Comparison of ENCODE assay signal across 24 mouse cellular contexts in genomic region chr3:79073541-79074244, GRCm38 (mm10).
DNase-seq lines count a peak whose midpoint lies in the region; ATAC-seq and TF ChIP-seq lines count a peak whose summit lies in the region.
"Had no signal": no experiment of that assay in that cellular context is flagged by ENCODE, and none has a peak within 500 bp of the region (broad histone marks: within the 10 kb centered on the region; RNA-seq: fewer than 3 reads in every experiment).

No protein-coding gene starts in this region.

- H3K27me3 ChIP-seq in MEL (ENCODE audit: control insufficient read depth in 1 of 2, insufficient read depth in 2 of 2, low read length in 2 of 2), result no peaks in the 10 kb centered on the region
- H3K27me3 ChIP-seq in liver, embryonic 13.5 days, result no peaks in the 10 kb centered on the region
- no peaks in the 10 kb centered on the region for H3K27me3 ChIP-seq in liver, postnatal 0 days (ENCODE audit: insufficient read depth, low read length)
- H3K27me3 ChIP-seq: embryonic facial prominence, embryonic 15.5 days; heart, embryonic 15.5 days; hindbrain, embryonic 15.5 days had no signal

- no peak for TF ChIP-seq CTCF in MEL (IDR thresholded peaks at IDR 0.05 in 2 of 3, conservative IDR thresholded peaks at IDR 0.05 in 1 of 3; ENCODE audit: control insufficient read depth in 1 of 3, insufficient read depth in 1 of 3, low read depth in 2 of 3, low read length in 3 of 3, poor library complexity in 1 of 3, severe bottlenecking in 1 of 3)
- TF ChIP-seq CTCF in liver, postnatal 0 days (IDR thresholded peaks at IDR 0.05; ENCODE audit: low read depth), result no peak

- H3K9ac ChIP-seq in MEL (ENCODE audit: control insufficient read depth, low read depth, low read length, poor library complexity, severe bottlenecking), result no peak overlapping the region
- no peak overlapping the region for H3K9ac ChIP-seq in liver, embryonic 13.5 days
- H3K9ac ChIP-seq in liver, postnatal 0 days (replicated peaks), result no peak overlapping the region
- H3K9ac ChIP-seq: embryonic facial prominence, embryonic 15.5 days; heart, embryonic 15.5 days; hindbrain, embryonic 15.5 days had no signal

- DNase-seq in heart, adult 11 months, result peak; percentile 61
- no peak for DNase-seq in heart, postnatal 4 days
- peak; percentile 85 for DNase-seq in MEL (ENCODE audit: low read depth, low spot score)
- no peak for DNase-seq in liver, embryonic 13.5 days
- no peak for DNase-seq in liver, postnatal 0 days
- no peak for DNase-seq in thymus, postnatal 25 days
- no peak for DNase-seq in spleen, postnatal 36 days (ENCODE audit: low spot score in 2 of 2)
- DNase-seq: adrenal gland, adult 2 months; adrenal gland, postnatal 25 days; B cell, adult 2 months; cerebellum, adult 2 months; cerebellum, postnatal 10 days; gastrocnemius, postnatal 36 days; heart, adult 2 months; heart, postnatal 14 days had no signal

- TF ChIP-seq POLR2A in MEL (IDR thresholded peaks at IDR 0.05; ENCODE audit: control insufficient read depth in 1 of 2, insufficient read depth in 1 of 2, low read depth in 1 of 2, low read length in 2 of 2, poor library complexity in 1 of 2), result no peak

- peak; percentile 94 to 96 for TF ChIP-seq EP300 in MEL (IDR thresholded peaks at IDR 0.05; ENCODE audit: low read depth in 1 of 2, low read length in 2 of 2)
- peak; percentile 86 for TF ChIP-seq EP300 in liver, postnatal 0 days (IDR thresholded peaks at IDR 0.05; ENCODE audit: low read depth)

- H3K79me2 ChIP-seq in MEL (ENCODE audit: control insufficient read depth, insufficient read depth, low read length, poor library complexity), result no peaks in the 10 kb centered on the region

- peak overlapping the region; percentile 46; the same call in 1 of the 2 replicates for H3K27ac ChIP-seq in MEL (ENCODE audit: control insufficient read depth, low read depth, low read length)
- H3K27ac ChIP-seq in liver, embryonic 13.5 days, result no peak overlapping the region
- no peak overlapping the region for H3K27ac ChIP-seq in liver, postnatal 0 days (ENCODE audit: low read depth)
- H3K27ac ChIP-seq: embryonic facial prominence, embryonic 15.5 days; forebrain, embryonic 10.5 days; heart, adult 2 months; heart, embryonic 15.5 days; hindbrain, embryonic 10.5 days; hindbrain, embryonic 15.5 days had no signal

- WGBS in liver, embryonic 13.5 days (ENCODE audit: insufficient replicate concordance), result 36% methylated on average over 13 of the region's 13 CpGs
- 64% methylated on average over 13 of the region's 13 CpGs for WGBS in liver, postnatal 0 days (ENCODE audit: insufficient replicate concordance)

- H3K4me3 ChIP-seq in MEL (ENCODE audit: control insufficient read depth in 1 of 2, insufficient read depth in 1 of 2, low read depth in 2 of 2, low read length in 2 of 2), result peak overlapping the region in 1 of 2 experiments; percentile 12; a peak in 1 of 4 replicates
- no peak overlapping the region for H3K4me3 ChIP-seq in liver, embryonic 13.5 days (replicated peaks)
- no peak overlapping the region for H3K4me3 ChIP-seq in liver, postnatal 0 days (ENCODE audit: low read depth, low read length)
- H3K4me3 ChIP-seq: embryonic facial prominence, embryonic 15.5 days; erythroblast, embryonic 14.5 days; forebrain, embryonic 10.5 days; heart, adult 2 months; heart, embryonic 15.5 days; hindbrain, embryonic 10.5 days; hindbrain, embryonic 15.5 days had no signal

- peak; percentile 73; the same call in 1 of the 2 replicates for ATAC-seq in liver, embryonic 13.5 days (ENCODE audit: low read depth)
- ATAC-seq in liver, postnatal 0 days, result 0 out of 2 replicates have a peak, but pooled peaks have one; percentile 29
- no peak for ATAC-seq in inflammation-experienced regulatory T-cells, adult 6 months
- ATAC-seq: forebrain, embryonic 14.5 days had no signal

- TF ChIP-seq RAD21 in MEL (IDR thresholded peaks at IDR 0.05; ENCODE audit: low read depth, low read length), result no peak

- H3K4me2 ChIP-seq in liver, embryonic 13.5 days, result peak overlapping the region; percentile 34; the same call in 1 of the 2 replicates
- no peak overlapping the region for H3K4me2 ChIP-seq in liver, postnatal 0 days (ENCODE audit: low read depth, low read length)
- H3K4me2 ChIP-seq: embryonic facial prominence, embryonic 15.5 days; heart, embryonic 11.5 days; heart, embryonic 15.5 days; hindbrain, embryonic 15.5 days had no signal

- H3K4me1 ChIP-seq in MEL (ENCODE audit: control insufficient read depth in 1 of 2, insufficient read depth in 2 of 2, low read length in 2 of 2), result peaks cover 5 to 19% of the 10 kb centered on the region in 2 experiments
- peaks cover 24% of the 10 kb centered on the region for H3K4me1 ChIP-seq in liver, embryonic 13.5 days (replicated peaks)
- H3K4me1 ChIP-seq in liver, postnatal 0 days (ENCODE audit: insufficient read depth), result no peaks in the 10 kb centered on the region
- H3K4me1 ChIP-seq: embryonic facial prominence, embryonic 15.5 days; forebrain, embryonic 10.5 days; hindbrain, embryonic 10.5 days; hindbrain, embryonic 15.5 days had no signal

- H3K36me3 ChIP-seq in MEL (ENCODE audit: control insufficient read depth in 1 of 2, insufficient read depth in 2 of 2, low read length in 2 of 2), result peaks cover 0 to 20% of the 10 kb centered on the region in 2 experiments; a peak in 3 of 4 replicates
- no peaks in the 10 kb centered on the region; the same call in 1 of the 2 replicates for H3K36me3 ChIP-seq in liver, embryonic 13.5 days
- peaks cover 19% of the 10 kb centered on the region for H3K36me3 ChIP-seq in liver, postnatal 0 days (replicated peaks; ENCODE audit: insufficient read depth, low read length)

- no peaks in the 10 kb centered on the region for H3K9me3 ChIP-seq in MEL (replicated peaks; ENCODE audit: insufficient read depth, low read length)
- no peaks in the 10 kb centered on the region for H3K9me3 ChIP-seq in liver, embryonic 13.5 days (replicated peaks)
- no peaks in the 10 kb centered on the region for H3K9me3 ChIP-seq in liver, postnatal 0 days (ENCODE audit: low read length)
- H3K9me3 ChIP-seq: embryonic facial prominence, embryonic 15.5 days; forebrain, embryonic 10.5 days; heart, embryonic 15.5 days; hindbrain, embryonic 10.5 days; hindbrain, embryonic 15.5 days had no signal

TF ChIP-seq in MEL, 35 proteins besides CTCF, POLR2A, EP300 and RAD21 (continues in another document):
- TF ChIP-seq HCFC1 (IDR thresholded peaks at IDR 0.05; ENCODE audit: low read depth, low read length) (no peak), ETS1 (IDR thresholded peaks at IDR 0.05; ENCODE audit: low read depth, low read length) (peak; percentile 95), MAFK (IDR thresholded peaks at IDR 0.05; ENCODE audit: borderline replicate concordance, low read depth, low read length) (peak; percentile 90; the same call in 1 of the 2 replicates), USF1 (IDR thresholded peaks at IDR 0.05; ENCODE audit: low read depth, low read length) (no peak), GABPA (IDR thresholded peaks at IDR 0.05; ENCODE audit: low read depth, low read length) (no peak), RCOR1 (IDR thresholded peaks at IDR 0.05; ENCODE audit: low read depth, low read length) (peak; percentile 95), USF2 (IDR thresholded peaks at IDR 0.05; ENCODE audit: borderline replicate concordance in 1 of 2, insufficient read depth in 1 of 2, low read depth in 1 of 2, low read length in 2 of 2) (no peak), SMC3 (IDR thresholded peaks at IDR 0.05; ENCODE audit: low read depth, low read length) (0 out of 2 replicates have a peak, but pooled peaks have one; percentile 7), SIN3A (IDR thresholded peaks at IDR 0.05; ENCODE audit: low read length) (peak; percentile 86), CHD2 (IDR thresholded peaks at IDR 0.05; ENCODE audit: low read length) (no peak), ELF1 (IDR thresholded peaks at IDR 0.05; ENCODE audit: low read depth, low read length) (no peak), E2F4 (IDR thresholded peaks at IDR 0.05; ENCODE audit: borderline replicate concordance, low read depth, low read length) (no peak), JUND (IDR thresholded peaks at IDR 0.05; ENCODE audit: low read depth, low read length) (no peak), NELFE (IDR thresholded peaks at IDR 0.05; ENCODE audit: low read depth, low read length) (no peak), MXI1 (IDR thresholded peaks at IDR 0.05; ENCODE audit: low read depth, low read length) (peak; percentile 74), NRF1 (IDR thresholded peaks at IDR 0.05; ENCODE audit: insufficient read depth, low read depth, low read length, poor library complexity, severe bottlenecking) (no peak), MAX (IDR thresholded peaks at IDR 0.05; ENCODE audit: low read length) (0 out of 2 replicates have a peak, but pooled peaks have one; percentile 31), TAL1 (IDR thresholded peaks at IDR 0.05; ENCODE audit: low read length) (peak; percentile 82), ZNF384 (IDR thresholded peaks at IDR 0.05; ENCODE audit: low read depth, low read length) (0 out of 2 replicates have a peak, but pooled peaks have one; percentile 36), POLR2AphosphoS2 (IDR thresholded peaks at IDR 0.05; ENCODE audit: low read length) (no peak), MYC (IDR thresholded peaks at IDR 0.05; ENCODE audit: low read depth, low read length) (no peak), TCF12 (IDR thresholded peaks at IDR 0.05; ENCODE audit: low read depth, low read length) (peak; percentile 97), CHD1 (IDR thresholded peaks at IDR 0.05; ENCODE audit: low read depth, low read length) (no peak), ZKSCAN1 (IDR thresholded peaks at IDR 0.05; ENCODE audit: low read depth, low read length) (no peak), UBTF (IDR thresholded peaks at IDR 0.05; ENCODE audit: borderline replicate concordance, insufficient read depth, low read depth, low read length) (no peak), POLR2AphosphoS5 (IDR thresholded peaks at IDR 0.05; ENCODE audit: borderline replicate concordance, low read depth, low read length) (no peak), BHLHE40 (IDR thresholded peaks at IDR 0.05; ENCODE audit: borderline replicate concordance, low read depth, low read length) (peak; percentile 78), GATA1 (IDR thresholded peaks at IDR 0.05; ENCODE audit: low read depth, low read length) (peak; percentile 96), MAZ (IDR thresholded peaks at IDR 0.05; ENCODE audit: low read depth, low read length) (0 out of 2 replicates have a peak, but pooled peaks have one; percentile 2), ZC3H11A (IDR thresholded peaks at IDR 0.05; ENCODE audit: low read depth, low read length) (no peak), KAT2A (conservative IDR thresholded peaks at IDR 0.05; ENCODE audit: low read depth, low read length) (no peak), ZMIZ1 (IDR thresholded peaks at IDR 0.05; ENCODE audit: low read depth, low read length) (no peak), TBP (IDR thresholded peaks at IDR 0.05; ENCODE audit: low read depth, low read length) (0 out of 2 replicates have a peak, but pooled peaks have one; percentile 20), MYB (IDR thresholded peaks at IDR 0.05; ENCODE audit: low read depth, low read length) (peak; percentile 76; the same call in 1 of the 2 replicates)

Comparison
In these comparisons a context has a peak if more than half of its experiments do, and no peak if none do; other contexts are left out.
1. DNase-seq: peak in heart, adult 11 months (single experiment) and MEL (single experiment); none in heart, postnatal 4 days (single experiment), liver, embryonic 13.5 days (single experiment), liver, postnatal 0 days (single experiment), thymus, postnatal 25 days (single experiment) and spleen, postnatal 36 days (0 of 2).